Mouse (Mus musculus) liver, embryonic 13.5 days (tissue): Measurements from ENCODE around the gene Osbpl9. TPM values are rescaled to one million over a fixed set of nuclear protein-coding genes. Genes with fewer than 3 reads are reported as not detected.

Experiments
- ATAC-seq: fragments of 200-750 bp; cut with Nextera tagmentation; 2 replicates; pipeline ENCODE4 v1.8.0; 2017; ENCODE audit warnings: low read depth, mild to moderate bottlenecking, moderate number of reproducible peaks, moderate library complexity
- DNase-seq: peaks from one replicate; pipeline ENCODE4 v3.0.0; 2022
- H3K27ac ChIP-seq: fragments of 300-500 bp; sonication (generic); 2 replicates; pipeline ENCODE4 v1.5.1; 2015; ENCODE audit warnings: moderate library complexity, mild to moderate bottlenecking, inconsistent platforms
- H3K27me3 ChIP-seq: fragments of 300-500 bp; sonication (generic); 2 replicates; pipeline ENCODE4 v1.6.1; 2015; ENCODE audit warnings: mild to moderate bottlenecking, inconsistent platforms
- H3K36me3 ChIP-seq: fragments of 300-500 bp; sonication (generic); 2 replicates; pipeline ENCODE4 v1.6.1; 2015; ENCODE audit warnings: mild to moderate bottlenecking, inconsistent platforms
- H3K4me1 ChIP-seq: fragments of 300-500 bp; sonication (generic); replicated peaks from 2 replicates; pipeline ENCODE4 v1.6.1; 2015; ENCODE audit warnings: inconsistent platforms
- H3K4me2 ChIP-seq: fragments of 300-500 bp; sonication (generic); 2 replicates; pipeline ENCODE4 v1.6.1; 2015; ENCODE audit warnings: inconsistent platforms, mild to moderate bottlenecking, moderate library complexity
- H3K4me3 ChIP-seq: fragments of 300-500 bp; sonication (generic); replicated peaks from 2 replicates; pipeline ENCODE4 v1.5.1; 2015; ENCODE audit warnings: mild to moderate bottlenecking, inconsistent platforms
- H3K9ac ChIP-seq: fragments of 300-500 bp; sonication (generic); 2 replicates; pipeline ENCODE4 v1.6.1; 2015; ENCODE audit warnings: mild to moderate bottlenecking, inconsistent platforms
- H3K9me3 ChIP-seq: fragments of 300-500 bp; sonication (generic); replicated peaks from 2 replicates; pipeline ENCODE4 v1.6.1; 2016; ENCODE audit warnings: inconsistent platforms
- WGBS: fragments of 180-500 bp; shearing (Covaris S2); methylation state at CpG from one replicate; pipeline ENCODE4 v1.1.7; 2015; ENCODE audit not compliant: insufficient replicate concordance; 5-methylcytosine and 5-hydroxymethylcytosine counted together
- polyA plus RNA-seq: library from polyadenylated mRNA; unstranded; fragments of >200 nt; fragmentation: Nextera tagmentation; extraction: Ambion mirVana; gene quantifications from 2 replicates; pipeline ENCODE4 v1.2.1, GENCODE M21; 2015

The Osbpl9 gene
- polyA plus RNA-seq, 1 experiment from 2014 or later, result 28.1 TPM

DNA sequence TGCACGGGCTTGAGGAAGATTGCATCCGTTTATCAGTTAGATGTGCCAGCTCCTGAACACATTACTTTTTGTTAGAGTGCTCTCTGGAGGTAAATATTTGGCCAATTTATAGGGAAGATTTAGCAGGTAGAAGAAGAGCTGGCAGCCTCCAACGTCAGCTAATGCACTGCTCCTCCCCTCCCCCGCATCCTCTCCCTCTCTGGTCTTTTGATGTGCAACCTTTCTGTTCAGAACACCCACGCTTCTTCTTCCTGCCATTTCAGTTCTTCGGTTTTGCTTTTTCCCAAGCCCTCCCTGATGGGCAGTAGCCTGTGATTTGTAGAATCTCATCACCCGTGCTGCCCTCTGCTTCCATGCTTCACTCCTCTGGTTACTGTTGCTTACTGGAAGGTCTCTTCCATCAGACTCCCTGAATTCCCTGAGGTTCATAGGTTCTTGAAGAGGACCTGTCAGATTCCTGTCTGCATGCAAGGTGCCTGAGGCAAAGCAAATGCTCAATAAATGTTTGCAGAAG, 27.8 kb upstream of the Osbpl9 start:
- Histone ChIP-seq H3K4me3 (no peak overlapping the region), H3K27ac (no peak overlapping the region), H3K4me1 (no peaks in the 10 kb centered on the region; the same call in 1 of the 2 replicates), H3K9me3 (no peaks in the 10 kb centered on the region), H3K4me2 (no peak overlapping the region), H3K27me3 (no peaks in the 10 kb centered on the region), H3K36me3 (no peaks in the 10 kb centered on the region), H3K9ac (no peak overlapping the region)
- DNase-seq (no peak), ATAC-seq (no peak)
- 43% methylated on average over 7 of the region's 7 CpGs for WGBS

DNA sequence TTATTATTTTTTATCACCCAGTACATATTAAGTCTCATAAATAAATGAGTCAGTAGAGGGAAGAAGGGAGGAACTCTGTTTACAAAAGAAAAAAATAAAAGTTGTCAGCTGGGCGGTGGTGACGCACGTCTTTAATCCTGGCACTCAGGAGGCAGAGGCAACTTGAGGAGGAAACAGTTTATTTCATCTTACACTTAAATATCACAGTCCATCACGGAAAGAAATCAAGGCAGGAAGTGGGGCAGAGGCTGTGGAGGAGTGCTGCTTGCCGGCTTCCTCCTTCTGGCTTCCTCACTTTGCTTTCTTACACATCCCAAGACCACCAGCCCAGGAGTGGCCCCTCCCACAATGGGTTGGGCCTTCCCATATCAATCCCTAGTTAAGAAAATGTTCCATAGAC, 24.0 kb upstream of the Osbpl9 start:
- Histone ChIP-seq H3K27ac (no peak overlapping the region), H3K9me3 (no peaks in the 10 kb centered on the region), H3K4me3 (no peak overlapping the region), H3K9ac (no peak overlapping the region), H3K4me2 (no peak overlapping the region), H3K36me3 (no peaks in the 10 kb centered on the region), H3K27me3 (no peaks in the 10 kb centered on the region), H3K4me1 (no peaks in the 10 kb centered on the region; the same call in 1 of the 2 replicates)
- DNase-seq, result no peak
- WGBS, result 32% methylated on average over 5 of the region's 5 CpGs
- ATAC-seq, result no peak

GRCm38 (mm10) chr4:109225606-109226005, 23.5 kb upstream of the Osbpl9 start:
- H3K9me3 ChIP-seq, result no peaks in the 10 kb centered on the region
- H3K9ac ChIP-seq, result no peak overlapping the region
- no peak overlapping the region for H3K4me3 ChIP-seq
- H3K27ac ChIP-seq, result no peak overlapping the region
- H3K4me1 ChIP-seq, result no peaks in the 10 kb centered on the region; the same call in 1 of the 2 replicates
- 63% methylated on average over 6 of the region's 6 CpGs for WGBS
- ATAC-seq, result no peak
- H3K27me3 ChIP-seq, result no peaks in the 10 kb centered on the region
- no peak for DNase-seq
- H3K36me3 ChIP-seq, result no peaks in the 10 kb centered on the region
- no peak overlapping the region for H3K4me2 ChIP-seq

- no peaks in the 10 kb centered on the region for H3K27me3 ChIP-seq
- WGBS, result 73% methylated on average over 13 of the region's 13 CpGs
- H3K9ac ChIP-seq, result no peak overlapping the region
- no peaks in the 10 kb centered on the region for H3K9me3 ChIP-seq
- no peak overlapping the region for H3K4me3 ChIP-seq
- H3K4me1 ChIP-seq, result no peaks in the 10 kb centered on the region; the same call in 1 of the 2 replicates
- ATAC-seq (no peak), DNase-seq (no peak)
- H3K4me2 ChIP-seq, result no peak overlapping the region
- no peak overlapping the region for H3K27ac ChIP-seq
- no peaks in the 10 kb centered on the region for H3K36me3 ChIP-seq
These were observed 22.9 kb upstream of the Osbpl9 start for GRCm38 (mm10) chr4:109224762-109225552.

DNA sequence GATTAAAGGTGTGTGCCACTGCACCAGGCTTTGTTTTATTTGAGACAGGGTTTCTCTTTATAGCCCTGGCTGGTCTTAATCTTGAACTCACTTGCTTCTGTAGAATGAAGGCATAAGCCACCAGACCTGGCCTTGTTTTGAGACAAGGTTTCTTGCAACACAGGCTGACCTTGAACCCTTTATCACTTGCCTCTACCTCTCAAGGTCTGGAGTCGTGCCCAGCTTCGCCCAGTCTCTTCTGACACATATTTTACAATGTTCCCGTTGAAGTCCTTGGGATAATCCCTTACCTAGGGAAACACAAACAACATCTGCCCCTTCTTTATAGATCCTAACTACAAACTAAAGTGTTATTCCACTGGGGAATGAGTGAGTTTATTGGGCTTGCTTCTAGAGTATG, 19.9 kb upstream of the Osbpl9 start:
- Histone ChIP-seq H3K9ac (no peak overlapping the region), H3K27me3 (no peaks in the 10 kb centered on the region), H3K36me3 (no peaks in the 10 kb centered on the region), H3K9me3 (no peaks in the 10 kb centered on the region), H3K27ac (no peak overlapping the region), H3K4me3 (no peak overlapping the region), H3K4me1 (no peaks in the 10 kb centered on the region; the same call in 1 of the 2 replicates), H3K4me2 (no peak overlapping the region)
- ATAC-seq (no peak), DNase-seq (no peak)
- 75% methylated on average over 3 of the region's 3 CpGs for WGBS

GRCm38 (mm10) chr4:109220441-109220940, 18.4 kb upstream of the Osbpl9 start:
- ATAC-seq, result no peak
- Histone ChIP-seq H3K4me2 (no peak overlapping the region), H3K27me3 (no peaks in the 10 kb centered on the region), H3K9me3 (no peaks in the 10 kb centered on the region), H3K4me3 (no peak overlapping the region), H3K9ac (no peak overlapping the region), H3K36me3 (no peaks in the 10 kb centered on the region), H3K4me1 (no peaks in the 10 kb centered on the region), H3K27ac (no peak overlapping the region)
- WGBS, result 72% methylated on average over 14 of the region's 14 CpGs
- DNase-seq, result no peak

GRCm38 (mm10) chr4:109218008-109218407, 15.9 kb upstream of the Osbpl9 start:
- Histone ChIP-seq H3K9ac (no peak overlapping the region), H3K27me3 (no peaks in the 10 kb centered on the region), H3K4me3 (no peak overlapping the region), H3K4me2 (no peak overlapping the region), H3K27ac (no peak overlapping the region), H3K9me3 (no peaks in the 10 kb centered on the region), H3K4me1 (no peaks in the 10 kb centered on the region), H3K36me3 (no peaks in the 10 kb centered on the region)
- 64% methylated on average over 7 of the region's 7 CpGs for WGBS
- ATAC-seq (no peak), DNase-seq (no peak)

GRCm38 (mm10) chr4:109213986-109214385, 11.9 kb upstream of the Osbpl9 start:
- 50% methylated on average over 3 of the region's 3 CpGs for WGBS
- no peak for DNase-seq
- no peaks in the 10 kb centered on the region for H3K9me3 ChIP-seq
- ATAC-seq, result no peak
- no peak overlapping the region for H3K27ac ChIP-seq
- no peak overlapping the region for H3K4me3 ChIP-seq
- no peaks in the 10 kb centered on the region for H3K4me1 ChIP-seq
- H3K9ac ChIP-seq, result no peak overlapping the region
- no peaks in the 10 kb centered on the region for H3K36me3 ChIP-seq
- no peak overlapping the region for H3K4me2 ChIP-seq
- no peaks in the 10 kb centered on the region for H3K27me3 ChIP-seq

- no peaks in the 10 kb centered on the region for H3K27me3 ChIP-seq
- no peaks in the 10 kb centered on the region for H3K36me3 ChIP-seq
- ATAC-seq, result no peak
- H3K4me1 ChIP-seq, result 0 out of 2 replicates have a peak, but pooled peaks cover 6% of the 10 kb centered on the region
- DNase-seq, result no peak
- WGBS, result 64% methylated on average over 4 of the region's 4 CpGs
- H3K4me2 ChIP-seq, result no peak overlapping the region
- H3K9me3 ChIP-seq, result no peaks in the 10 kb centered on the region
- no peak overlapping the region for H3K9ac ChIP-seq
- no peak overlapping the region for H3K27ac ChIP-seq
- no peak overlapping the region for H3K4me3 ChIP-seq
These were observed 8.8 kb upstream of the Osbpl9 start for GRCm38 (mm10) chr4:109210881-109211280.

DNA sequence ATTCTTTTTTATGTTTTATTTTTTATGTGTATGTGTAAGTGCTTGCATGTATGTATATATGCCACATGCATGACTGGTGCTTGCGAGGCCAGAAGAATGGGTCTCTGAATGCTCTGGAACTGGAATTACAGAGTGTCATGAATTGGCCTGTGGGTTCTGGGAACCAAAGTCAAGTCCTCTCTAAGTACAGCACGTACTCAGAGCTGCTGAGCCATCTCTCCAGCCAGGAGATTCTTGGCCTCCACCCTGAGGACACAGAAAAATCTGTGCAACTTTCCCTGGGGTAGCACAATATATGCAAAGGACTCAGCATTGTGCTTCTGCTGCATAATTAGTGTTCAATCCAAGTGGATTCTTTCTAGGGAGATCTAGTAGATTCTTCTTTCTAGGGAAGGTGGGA, 8.2 kb upstream of the Osbpl9 start:
- H3K27me3 ChIP-seq, result no peaks in the 10 kb centered on the region
- WGBS, result 62% methylated on average over 2 of the region's 2 CpGs

DNA sequence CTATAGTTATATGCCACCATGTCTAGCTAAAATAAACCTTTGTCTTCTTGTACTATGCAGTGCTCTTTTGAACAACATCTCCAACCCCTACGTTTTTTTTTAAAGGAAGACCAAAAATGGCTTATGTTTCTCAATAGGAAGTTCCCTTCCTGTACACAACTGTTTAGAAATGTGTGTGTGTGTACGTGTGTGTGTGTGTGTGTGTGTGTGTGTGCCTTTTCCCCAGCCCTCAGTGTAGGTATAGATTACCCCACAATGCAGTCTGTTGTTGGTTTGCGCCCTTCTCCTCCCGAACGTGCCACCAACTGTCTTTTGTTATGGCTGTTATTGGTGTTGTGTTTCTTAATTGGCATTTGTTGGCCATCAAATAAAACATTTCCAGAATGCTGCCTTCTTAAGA, 5.5 kb upstream of the Osbpl9 start:
- 54% methylated on average over 5 of the region's 5 CpGs for WGBS
- no peaks in the 10 kb centered on the region for H3K27me3 ChIP-seq
- H3K4me3 ChIP-seq, result no peak overlapping the region
- no peak overlapping the region for H3K27ac ChIP-seq
- peaks cover 11% of the 10 kb centered on the region for H3K4me1 ChIP-seq
- H3K4me2 ChIP-seq, result no peak overlapping the region
- DNase-seq (no peak), ATAC-seq (no peak)
- no peak overlapping the region for H3K9ac ChIP-seq
- no peaks in the 10 kb centered on the region for H3K9me3 ChIP-seq
- H3K36me3 ChIP-seq, result no peaks in the 10 kb centered on the region

More for the DNA sequence above, 8.2 kb upstream of the Osbpl9 start:
- DNase-seq, result no peak
- Histone ChIP-seq H3K27ac (no peak overlapping the region), H3K9me3 (no peaks in the 10 kb centered on the region), H3K4me1 (0 out of 2 replicates have a peak, but pooled peaks cover 6% of the 10 kb centered on the region), H3K4me3 (no peak overlapping the region), H3K9ac (no peak overlapping the region), H3K4me2 (no peak overlapping the region), H3K36me3 (no peaks in the 10 kb centered on the region)
- no peak for ATAC-seq

GRCm38 (mm10) chr4:109204416-109204815, 2.3 kb upstream of the Osbpl9 start:
- ATAC-seq, result no peak
- Histone ChIP-seq H3K36me3 (no peaks in the 10 kb centered on the region), H3K4me2 (no peak overlapping the region), H3K9me3 (no peaks in the 10 kb centered on the region), H3K27me3 (no peaks in the 10 kb centered on the region), H3K4me3 (no peak overlapping the region), H3K4me1 (peaks cover 24% of the 10 kb centered on the region), H3K27ac (no peak overlapping the region), H3K9ac (no peak overlapping the region)
- DNase-seq, result no peak
- WGBS, result 45% methylated on average over 1 of the region's 1 CpGs
